Mouse (Mus musculus): ENCODE results near the gene Crbn.

DNA sequence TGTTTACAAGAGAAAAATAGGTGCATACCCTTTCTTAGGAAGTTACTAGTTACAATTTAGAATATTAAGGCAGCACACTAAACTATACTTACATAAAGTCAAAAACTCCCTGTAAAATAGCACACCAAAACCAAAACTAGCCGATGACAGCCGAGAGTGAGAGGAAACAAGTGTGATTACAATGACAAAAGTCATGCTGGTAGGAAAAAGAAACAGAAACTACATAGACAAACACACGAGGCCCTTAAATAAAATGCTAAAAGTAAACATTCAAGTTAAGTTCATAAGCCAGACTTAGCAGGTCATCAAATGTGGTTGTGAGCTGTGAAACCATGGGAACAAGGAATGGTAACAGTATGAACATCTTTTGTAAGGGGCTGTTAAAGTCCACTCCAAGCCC lies 12.7 kb downstream of the Crbn start:
- TF ChIP-seq CTCF (IDR thresholded peaks at IDR 0.05; ENCODE audit: low read depth) = no peak
- no peak for TF ChIP-seq EP300 (optimal IDR thresholded peaks at IDR 0.05)
